Mouse (Mus musculus) myocyte (in vitro differentiated cells): ENCODE data around the gene Prpf8. TPM values are rescaled to one million over a fixed set of nuclear protein-coding genes. Genes with fewer than 3 reads are reported as not detected.

Experiments used
- H3K27me3 ChIP-seq: one replicate; pipeline ENCODE4 v1.6.1; 2011; ENCODE audit not compliant: control insufficient read depth, insufficient read depth, insufficient read length
- H3K36me3 ChIP-seq: one replicate; pipeline ENCODE4 v1.6.1; 2011; ENCODE audit not compliant: control insufficient read depth, insufficient read depth
- H3K4me2 ChIP-seq: one replicate; pipeline ENCODE4 v1.6.1; 2011; ENCODE audit warnings: low read depth, control low read depth
- H3K4me3 ChIP-seq: one replicate; pipeline ENCODE4 v1.5.1; 2011; ENCODE audit warnings: mild to moderate bottlenecking, control low read depth, moderate library complexity
- H3K79me2 ChIP-seq: one replicate; pipeline ENCODE4 v1.6.1; 2011; ENCODE audit not compliant: control insufficient read depth, insufficient read depth
- H3ac ChIP-seq: one replicate; pipeline ENCODE4 v1.6.1; 2011; ENCODE audit not compliant: control insufficient read depth, insufficient read length
- CEBPB ChIP-seq: IDR thresholded peaks from 2 replicates; pipeline ENCODE4 v1.6.1; 2011; ENCODE audit warnings: mild to moderate bottlenecking, moderate library complexity; ENCODE audit not compliant: poor library complexity, insufficient read depth, severe bottlenecking
- E2F4 ChIP-seq: IDR thresholded peaks from one replicate; pipeline ENCODE4 v1.6.1; 2011; ENCODE audit warnings: mild to moderate bottlenecking, control low read depth, moderate library complexity; ENCODE audit not compliant: insufficient read depth
- MAX ChIP-seq: IDR thresholded peaks from one replicate; pipeline ENCODE4 v1.6.1; 2011; ENCODE audit warnings: low read depth, mild to moderate bottlenecking, control low read depth
- MYOD1 ChIP-seq, 3 experiments: IDR thresholded peaks; one replicate each; pipeline ENCODE4 v1.6.1; 2011; ENCODE audit warnings: control low read depth in 2 of 3, low read depth in 2 of 3, mild to moderate bottlenecking in 2 of 3, moderate library complexity in 1 of 3; ENCODE audit not compliant: insufficient read length in 2 of 3, control insufficient read depth in 1 of 3
- MYOG ChIP-seq, 3 experiments: IDR thresholded peaks; one replicate each; pipeline ENCODE4 v1.6.1; 2011; ENCODE audit warnings: control low read depth in 2 of 3, low read depth in 2 of 3, mild to moderate bottlenecking in 2 of 3; ENCODE audit not compliant: insufficient read length in 2 of 3, control insufficient read depth in 1 of 3, insufficient read depth in 1 of 3
- POLR2A ChIP-seq: IDR thresholded peaks from one replicate; pipeline ENCODE4 v1.6.1; 2011; ENCODE audit warnings: low read depth, mild to moderate bottlenecking, control low read depth, moderate library complexity; ENCODE audit not compliant: insufficient read length
- POLR2AphosphoS2 ChIP-seq: IDR thresholded peaks from one replicate; pipeline ENCODE4 v1.6.1; 2011; ENCODE audit warnings: low read depth, control low read depth; ENCODE audit not compliant: insufficient read length
- REST ChIP-seq: IDR thresholded peaks from one replicate; pipeline ENCODE4 v1.6.1; 2011; ENCODE audit warnings: mild to moderate bottlenecking, control low read depth, moderate library complexity; ENCODE audit not compliant: insufficient read depth, insufficient read length
- SRF ChIP-seq: IDR thresholded peaks from one replicate; pipeline ENCODE4 v1.6.1; 2011; ENCODE audit warnings: low read depth; ENCODE audit not compliant: control insufficient read depth, insufficient read length
- TCF12 ChIP-seq: IDR thresholded peaks from one replicate; pipeline ENCODE4 v1.6.1; 2011; ENCODE audit warnings: mild to moderate bottlenecking, control low read depth; ENCODE audit not compliant: poor library complexity, insufficient read depth, severe bottlenecking
- TCF3 ChIP-seq: IDR thresholded peaks from one replicate; pipeline ENCODE4 v1.6.1; 2011; ENCODE audit warnings: low read depth, control low read depth; ENCODE audit not compliant: insufficient read length
- USF1 ChIP-seq: IDR thresholded peaks from one replicate; pipeline ENCODE4 v1.6.1; 2011; ENCODE audit warnings: low read depth, mild to moderate bottlenecking, control low read depth, moderate library complexity
- polyA plus RNA-seq: library from polyadenylated mRNA; unstranded; fragments of >200 nt; fragmentation: generic; extraction: Trizol; gene quantifications from one replicate; pipeline ENCODE4 v1.2.1, GENCODE M21; 2012; ENCODE audit warnings: missing spikeins

Gene Prpf8
- polyA plus RNA-seq, 1 experiment = 93.0 TPM

DNA sequence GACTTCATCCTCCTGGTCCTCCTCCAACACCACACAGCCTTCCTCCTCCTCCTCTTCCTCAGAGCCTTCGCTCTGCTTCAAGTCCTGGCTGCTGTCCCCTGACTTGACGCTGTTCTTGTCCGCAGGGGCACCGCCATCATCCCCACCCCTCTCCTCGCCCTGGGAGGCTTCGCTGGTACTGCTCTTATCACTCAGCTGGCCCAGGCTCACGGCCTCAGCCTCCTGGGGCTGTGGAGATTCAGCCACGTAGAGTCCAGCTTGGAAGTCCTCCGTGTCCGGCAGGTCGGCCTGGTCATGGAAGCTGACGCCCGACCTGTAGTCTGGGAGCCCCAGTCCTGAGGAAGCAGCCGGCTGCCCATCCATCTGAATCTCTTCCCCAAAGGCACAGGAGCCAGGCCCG is 35.7 kb upstream of the Prpf8 start:
- Histone ChIP-seq H3ac (no peak overlapping the region), H3K36me3 (peaks cover 5% of the 10 kb centered on the region), H3K4me3 (no peak overlapping the region), H3K79me2 (peaks cover 15% of the 10 kb centered on the region), H3K4me2 (no peak overlapping the region), H3K27me3 (no peaks in the 10 kb centered on the region)
- TF ChIP-seq SRF = no peak
- TF ChIP-seq TCF12 = no peak
- no peak for TF ChIP-seq POLR2A
- TF ChIP-seq POLR2AphosphoS2 = no peak
- no peak for TF ChIP-seq MYOG (IDR thresholded peaks at IDR 0.05; ENCODE audit: control insufficient read depth in 1 of 3, insufficient read depth in 1 of 3, insufficient read length in 2 of 3, low read depth in 2 of 3)
- no peak for TF ChIP-seq USF1
- no peak for TF ChIP-seq CEBPB
- TF ChIP-seq TCF3 = no peak
- no peak for TF ChIP-seq MAX
- TF ChIP-seq E2F4 = no peak

DNA sequence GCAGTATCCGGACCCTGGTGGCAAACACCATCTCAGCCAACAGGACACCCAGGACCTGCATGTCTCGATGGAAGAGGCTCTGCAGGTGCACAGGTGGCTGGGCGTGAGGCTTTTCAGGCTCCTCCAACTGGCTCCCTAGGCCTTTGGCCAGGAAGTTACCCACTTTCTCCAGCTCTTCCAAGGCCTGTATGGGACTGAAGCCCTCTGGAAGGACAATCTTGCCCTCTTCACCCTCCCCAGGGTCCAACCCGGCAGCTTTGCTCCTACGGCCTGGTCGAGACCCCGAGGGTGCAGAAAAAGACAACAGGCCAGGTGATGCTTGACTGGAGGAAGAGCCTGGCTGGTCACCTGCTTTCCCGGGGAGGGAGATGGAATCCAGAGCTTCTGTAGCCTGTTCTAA is 34.5 kb upstream of the Prpf8 start:
- Histone ChIP-seq H3ac (no peak overlapping the region), H3K4me3 (no peak overlapping the region)
- TF ChIP-seq USF1 = no peak
- no peak for TF ChIP-seq POLR2AphosphoS2
- TF ChIP-seq CEBPB = no peak
- TF ChIP-seq TCF12 = no peak
- no peak for TF ChIP-seq SRF
- no peak for TF ChIP-seq E2F4
- no peak for TF ChIP-seq REST
- no peak for TF ChIP-seq MYOD1 (IDR thresholded peaks at IDR 0.05; ENCODE audit: control insufficient read depth in 1 of 3, insufficient read length in 2 of 3, low read depth in 2 of 3)
- no peak for TF ChIP-seq POLR2A
- TF ChIP-seq TCF3 = no peak
- no peak for TF ChIP-seq MAX

DNA sequence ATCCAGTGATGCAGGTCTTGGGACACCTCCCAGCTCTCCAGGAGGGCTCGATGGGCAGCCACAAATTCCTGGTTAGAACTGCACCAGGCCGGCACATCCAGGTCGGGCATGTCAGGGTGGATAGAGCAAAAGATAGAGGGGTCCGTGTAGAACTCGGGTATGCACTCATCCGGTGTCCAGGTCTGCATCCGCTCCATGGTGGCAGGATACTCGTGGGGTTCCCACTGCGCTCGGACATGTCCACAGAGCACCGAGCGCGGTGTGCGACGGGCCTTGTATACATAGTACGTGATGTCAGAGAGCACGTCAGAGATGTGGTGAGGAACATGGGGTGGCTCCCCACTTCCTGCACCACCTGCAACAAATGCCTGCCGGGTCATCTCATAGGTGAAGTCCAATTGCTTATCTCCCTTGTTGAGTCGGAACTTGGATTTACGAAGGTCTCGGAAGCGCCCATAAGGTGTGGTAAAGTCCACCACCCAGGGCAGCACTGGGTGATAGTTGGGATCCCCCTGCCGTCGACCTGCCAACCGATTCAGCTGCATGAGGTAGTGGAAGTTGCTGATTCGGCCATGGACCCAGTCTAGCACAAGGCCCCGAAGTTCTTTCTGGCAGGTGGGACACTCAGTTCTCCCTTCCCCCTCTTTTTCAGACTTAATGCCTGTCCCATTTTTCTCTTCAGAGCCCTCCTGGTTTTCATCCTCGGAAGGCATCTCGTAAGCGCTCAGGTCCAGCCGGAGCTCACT is 33.6 kb upstream of the Prpf8 start:
- TF ChIP-seq MYOD1 (IDR thresholded peaks at IDR 0.05; ENCODE audit: control insufficient read depth in 1 of 3, insufficient read length in 2 of 3, low read depth in 2 of 3) = no peak
- TF ChIP-seq E2F4 = no peak
- TF ChIP-seq REST = no peak
- TF ChIP-seq MYOG (IDR thresholded peaks at IDR 0.05; ENCODE audit: control insufficient read depth in 1 of 3, insufficient read depth in 1 of 3, insufficient read length in 2 of 3, low read depth in 2 of 3) = no peak
- TF ChIP-seq TCF12 = no peak
- no peak for TF ChIP-seq POLR2A
- peak overlapping the region; percentile 87 for H3K4me2 ChIP-seq
- H3ac ChIP-seq = no peak overlapping the region
- H3K27me3 ChIP-seq = no peaks in the 10 kb centered on the region
- peak overlapping the region; percentile 41 for H3K4me3 ChIP-seq
- H3K79me2 ChIP-seq = peaks cover 15% of the 10 kb centered on the region
- peaks cover 5% of the 10 kb centered on the region for H3K36me3 ChIP-seq

More for the DNA sequence above, 34.5 kb upstream of the Prpf8 start:
- Histone ChIP-seq H3K4me2 (no peak overlapping the region), H3K79me2 (peaks cover 15% of the 10 kb centered on the region), H3K27me3 (no peaks in the 10 kb centered on the region), H3K36me3 (peaks cover 5% of the 10 kb centered on the region)

DNA sequence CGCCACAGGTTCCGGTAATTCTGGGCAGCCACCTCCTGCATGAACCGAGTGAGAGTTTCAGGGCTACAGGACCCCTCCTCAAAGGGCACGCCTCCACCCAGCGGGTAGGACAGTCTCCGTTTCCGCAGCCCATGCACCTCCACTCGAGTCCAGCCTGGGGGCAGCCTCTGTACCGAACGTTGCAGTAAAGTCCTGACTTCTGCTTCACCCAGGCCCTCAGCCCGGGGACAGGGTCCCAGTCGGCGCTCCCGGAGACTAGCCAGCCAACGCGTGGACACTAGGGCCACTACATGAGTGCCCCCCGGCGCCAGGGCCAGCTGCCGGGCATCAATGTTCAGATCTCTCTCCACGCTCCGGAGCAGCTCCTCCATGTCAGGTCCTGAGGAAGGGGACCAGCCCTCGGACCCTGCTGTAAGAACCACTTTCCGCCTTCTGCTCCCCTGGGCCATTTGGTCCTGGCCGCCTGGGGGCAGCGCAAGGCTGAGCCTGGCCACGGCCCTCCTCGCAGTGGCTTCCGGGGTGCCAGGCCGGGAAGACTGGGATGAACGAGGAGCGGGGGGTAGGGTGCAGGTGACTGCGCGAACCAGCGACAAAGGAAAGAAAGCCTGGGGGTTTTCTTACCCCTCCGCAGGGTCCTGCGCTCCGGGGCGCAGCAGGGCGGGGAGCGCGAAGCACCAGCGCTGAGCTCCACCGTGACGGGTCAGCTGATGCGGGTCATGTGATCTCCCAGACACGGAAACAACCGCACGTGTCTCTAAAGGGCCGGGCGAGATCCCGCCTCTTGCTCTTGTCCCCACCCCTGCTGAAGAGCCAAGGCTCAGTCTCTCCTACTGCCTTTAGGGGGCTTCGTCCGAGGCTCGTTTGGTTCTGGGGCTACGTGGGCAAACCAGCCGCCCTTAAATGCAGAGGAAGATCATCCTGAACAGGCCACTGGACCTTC is 32.4 kb upstream of the Prpf8 start, which contains the start of gene Wdr81:
Gene Wdr81, minus strand, starts transcription at position 727 of the 940 bp plus-strand sequence.
- H3K79me2 ChIP-seq = peaks cover 15% of the 10 kb centered on the region
- peak within 1 kb of the TSS; percentile 87 for H3K4me2 ChIP-seq
- no peaks in the 10 kb centered on the region for H3K36me3 ChIP-seq
- no peaks in the 10 kb centered on the region for H3K27me3 ChIP-seq
- H3ac ChIP-seq = no peak within 1 kb of the TSS
- TF ChIP-seq E2F4 (no peak), REST (no peak), USF1 (peak; percentile 99), MAX (peak; percentile 86), MYOG (IDR thresholded peaks at IDR 0.05; ENCODE audit: control insufficient read depth in 1 of 3, insufficient read depth in 1 of 3, insufficient read length in 2 of 3, low read depth in 2 of 3) (peak in 1 of 3 experiments; percentile 7), POLR2AphosphoS2 (peak; percentile 80), TCF12 (no peak), MYOD1 (IDR thresholded peaks at IDR 0.05; ENCODE audit: control insufficient read depth in 1 of 3, insufficient read length in 2 of 3, low read depth in 2 of 3) (no peak), CEBPB (no peak), SRF (peak; percentile 23), TCF3 (no peak), POLR2A (peak; percentile 73)
- H3K4me3 ChIP-seq = peak within 1 kb of the TSS; percentile 41
